Mouse (Mus musculus) megakaryocyte, embryonic 14.5 days (primary cell): Measurements from ENCODE around the gene BC067074.

ENCODE experiments used
- FLI1 ChIP-seq: IDR thresholded peaks from 2 replicates; pipeline ENCODE4 v1.6.1; 2012; ENCODE audit warnings: low read length, inconsistent platforms, mixed read lengths
- GATA1 ChIP-seq: IDR thresholded peaks from 3 replicates; pipeline ENCODE4 v1.6.1; 2012; ENCODE audit warnings: mixed read lengths, low read length, inconsistent platforms, borderline replicate concordance

DNA sequence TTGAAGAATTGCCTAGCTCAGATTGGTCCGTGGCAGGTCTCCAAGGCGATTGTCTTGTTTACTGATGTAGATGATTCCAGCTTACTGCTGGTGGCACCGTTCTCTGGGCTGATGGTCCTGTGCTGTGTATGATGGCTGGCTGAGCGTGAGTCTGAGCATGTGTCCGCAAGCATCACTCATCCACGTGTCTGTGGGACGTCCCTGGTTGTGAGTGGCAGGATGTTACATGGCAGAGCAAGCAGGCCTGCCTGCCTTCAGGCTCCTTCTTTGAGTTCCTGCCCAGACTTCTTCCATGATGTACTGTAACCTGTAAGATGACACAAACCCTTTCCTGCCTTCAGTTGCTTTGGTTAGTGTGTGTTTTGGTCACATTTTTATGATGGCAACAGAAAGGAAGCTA, 5.8 kb upstream of the BC067074 start:
- TF ChIP-seq GATA1 = no peak
- TF ChIP-seq FLI1 = no peak
